Mouse (Mus musculus): ENCODE measurements around the gene Caskin1. TPM values are rescaled to one million over a fixed set of nuclear protein-coding genes. Genes with fewer than 3 reads are reported as not detected.
A peak's percentile ranks its signal among the peaks of the same experiment; 100 is the strongest.

The Caskin1 gene
- polyA plus RNA-seq, 2 experiments, result 3.1 to 18.1 TPM

DNA sequence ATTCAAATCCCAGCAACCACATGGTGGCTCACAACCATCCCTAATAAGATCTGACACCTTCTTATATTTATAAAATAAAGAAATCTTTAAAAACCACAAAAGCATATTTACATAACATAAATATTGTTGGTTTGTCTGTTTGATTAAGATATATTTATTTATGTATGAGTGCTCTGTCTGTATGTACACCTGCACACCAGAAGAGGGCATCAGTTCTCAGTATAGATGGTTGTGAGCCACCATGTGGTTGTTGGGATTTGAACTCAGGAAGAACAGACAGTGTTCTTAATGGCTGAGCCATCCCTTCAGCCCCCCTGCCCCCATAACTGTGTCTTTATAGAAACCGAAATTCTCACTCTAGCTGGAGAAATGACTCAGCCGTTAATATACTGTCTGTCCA, 56.8 kb downstream of the Caskin1 start:
- Histone ChIP-seq H3K9me3 (ENCODE audit: control insufficient read depth, low read length) (no peaks in the 10 kb centered on the region), H3K36me3 (ENCODE audit: control insufficient read depth, insufficient read depth, low read length) (no peaks in the 10 kb centered on the region), H3K27me3 (ENCODE audit: control insufficient read depth, insufficient read depth, low read length) (no peaks in the 10 kb centered on the region), H3K4me2 (replicated peaks; ENCODE audit: low read depth, low read length, severe bottlenecking) (no peak overlapping the region), H3K27ac (replicated peaks; ENCODE audit: low read depth, low read length) (no peak overlapping the region), H3K4me1 (ENCODE audit: control insufficient read depth, insufficient read depth, low read length) (peaks cover 4% of the 10 kb centered on the region; the same call in 1 of the 2 replicates), H3K4me3 (replicated peaks; ENCODE audit: low read length) (no peak overlapping the region), H3K9ac (ENCODE audit: low read depth, low read length, severe bottlenecking) (no peak overlapping the region)
- DNase-seq (ENCODE audit: low spot score) (no peak), ATAC-seq (ENCODE audit: low FRiP score, low read depth) (no peak)
- no peak for TF ChIP-seq POLR2A (IDR thresholded peaks at IDR 0.05; ENCODE audit: borderline replicate concordance, extremely low read depth, insufficient read depth, insufficient read length)
- WGBS, result 79% methylated on average over 2 of the region's 2 CpGs

DNA sequence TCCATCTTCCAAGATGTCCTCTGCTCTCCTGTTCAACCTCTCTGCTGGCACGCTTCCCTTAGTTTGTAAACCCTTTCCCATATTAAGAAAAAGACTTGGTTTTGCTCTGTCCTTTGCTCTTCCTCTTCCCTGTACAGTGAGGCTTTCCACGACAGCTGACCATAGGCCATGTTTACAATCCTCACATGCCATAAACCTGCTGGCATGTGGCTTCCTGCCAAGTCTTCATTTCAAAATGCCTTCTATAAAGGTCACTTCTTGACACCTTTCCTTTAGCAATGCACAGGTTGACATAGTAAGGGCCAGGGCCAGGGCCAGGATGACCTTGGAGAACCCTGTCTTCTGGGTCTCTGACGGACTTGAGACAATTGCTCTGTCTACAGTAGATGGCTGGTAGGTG, 57.8 kb downstream of the Caskin1 start:
- Histone ChIP-seq H3K27me3 (ENCODE audit: control insufficient read depth, insufficient read depth, low read length) (no peaks in the 10 kb centered on the region), H3K36me3 (ENCODE audit: control insufficient read depth, insufficient read depth, low read length) (no peaks in the 10 kb centered on the region), H3K4me3 (replicated peaks; ENCODE audit: low read length) (no peak overlapping the region), H3K9me3 (ENCODE audit: control insufficient read depth, low read length) (no peaks in the 10 kb centered on the region), H3K9ac (ENCODE audit: low read depth, low read length, severe bottlenecking) (no peak overlapping the region), H3K27ac (replicated peaks; ENCODE audit: low read depth, low read length) (no peak overlapping the region), H3K4me2 (replicated peaks; ENCODE audit: low read depth, low read length, severe bottlenecking) (no peak overlapping the region), H3K4me1 (ENCODE audit: control insufficient read depth, insufficient read depth, low read length) (peaks cover 8% of the 10 kb centered on the region)
- ATAC-seq (ENCODE audit: low FRiP score, low read depth), result no peak
- 70% methylated on average over 3 of the region's 3 CpGs for WGBS
- DNase-seq (ENCODE audit: low spot score), result no peak
- TF ChIP-seq POLR2A (IDR thresholded peaks at IDR 0.05; ENCODE audit: borderline replicate concordance, extremely low read depth, insufficient read depth, insufficient read length), result no peak

DNA sequence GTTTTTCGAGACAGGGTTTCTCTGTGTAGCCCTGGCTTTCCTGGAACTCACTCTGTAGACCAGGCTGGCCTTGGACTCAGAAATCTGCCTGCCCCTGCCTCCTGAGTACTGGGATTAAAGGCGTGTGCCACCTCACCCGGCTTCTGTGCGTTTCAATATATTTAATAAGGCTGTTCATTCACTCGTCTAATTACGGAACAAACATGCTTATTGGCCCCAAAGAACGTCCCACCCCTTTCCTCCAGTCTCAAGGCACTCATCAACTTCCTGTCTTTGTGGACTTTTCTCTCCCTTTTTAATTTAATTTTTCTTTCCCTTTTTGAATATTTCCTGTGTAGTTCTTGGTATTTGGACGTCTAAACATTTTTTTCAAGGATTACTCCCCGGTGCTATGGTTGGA, 60.0 kb downstream of the Caskin1 start:
- no peak for ATAC-seq (ENCODE audit: low FRiP score, low read depth)
- Histone ChIP-seq H3K9ac (ENCODE audit: low read depth, low read length, severe bottlenecking) (no peak overlapping the region; the same call in 1 of the 2 replicates), H3K4me3 (replicated peaks; ENCODE audit: low read length) (peak overlapping the region; percentile 69), H3K36me3 (ENCODE audit: control insufficient read depth, insufficient read depth, low read length) (no peaks in the 10 kb centered on the region), H3K27me3 (ENCODE audit: control insufficient read depth, insufficient read depth, low read length) (no peaks in the 10 kb centered on the region), H3K4me1 (ENCODE audit: control insufficient read depth, insufficient read depth, low read length) (peaks cover 19% of the 10 kb centered on the region), H3K27ac (replicated peaks; ENCODE audit: low read depth, low read length) (no peak overlapping the region), H3K9me3 (ENCODE audit: control insufficient read depth, low read length) (no peaks in the 10 kb centered on the region), H3K4me2 (replicated peaks; ENCODE audit: low read depth, low read length, severe bottlenecking) (peak overlapping the region; percentile 85)
- whole genome bisulfite sequencing, result 20% methylated on average over 9 of the region's 9 CpGs
- TF ChIP-seq POLR2A (IDR thresholded peaks at IDR 0.05; ENCODE audit: borderline replicate concordance, extremely low read depth, insufficient read depth, insufficient read length), result no peak
- no peak for DNase-seq (ENCODE audit: low spot score)

DNA sequence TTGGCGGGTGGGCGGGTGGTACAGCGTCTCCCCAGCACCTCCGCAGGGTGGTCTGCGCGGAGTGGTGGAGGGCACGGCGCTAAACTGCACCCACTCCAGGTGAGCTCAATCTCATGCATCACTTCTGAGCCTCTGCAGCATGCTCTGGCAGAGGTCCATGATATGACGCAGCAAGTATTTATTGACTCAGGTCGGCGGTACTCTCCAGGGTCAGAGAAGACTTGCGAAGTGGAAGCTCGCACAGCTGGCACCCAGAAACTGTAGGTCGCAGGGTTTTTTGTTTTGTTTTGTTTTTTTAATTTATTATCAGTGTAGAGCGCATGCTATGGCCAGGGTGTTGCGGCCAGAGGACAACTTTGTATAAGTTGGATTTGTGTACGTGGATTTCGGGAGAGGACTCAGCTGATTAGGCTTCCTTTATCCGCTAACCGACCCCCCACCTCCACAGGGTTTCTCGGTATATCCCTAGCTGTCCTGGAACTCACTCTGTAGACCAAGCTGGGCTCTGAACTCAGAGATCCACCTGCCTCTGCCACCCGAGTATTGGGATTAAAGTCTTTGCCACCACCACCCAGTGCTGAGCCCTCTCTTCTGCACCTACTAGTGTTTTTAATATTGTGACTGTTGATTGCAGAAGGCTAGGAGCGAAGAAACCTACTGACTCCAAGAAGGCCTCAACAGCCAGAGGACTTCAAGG, 60.7 kb downstream of the Caskin1 start:
- no peaks in the 10 kb centered on the region for H3K36me3 ChIP-seq (ENCODE audit: control insufficient read depth, insufficient read depth, low read length)
- TF ChIP-seq POLR2A (IDR thresholded peaks at IDR 0.05; ENCODE audit: borderline replicate concordance, extremely low read depth, insufficient read depth, insufficient read length), result no peak
- DNase-seq (ENCODE audit: low spot score) (peak; percentile 66), ATAC-seq (ENCODE audit: low FRiP score, low read depth) (no peak; the same call in 1 of the 2 replicates)
- peak overlapping the region; percentile 72 for H3K27ac ChIP-seq (replicated peaks; ENCODE audit: low read depth, low read length)
- no peaks in the 10 kb centered on the region for H3K27me3 ChIP-seq (ENCODE audit: control insufficient read depth, insufficient read depth, low read length)
- peak overlapping the region; percentile 85 for H3K4me2 ChIP-seq (replicated peaks; ENCODE audit: low read depth, low read length, severe bottlenecking)
- H3K4me3 ChIP-seq (replicated peaks; ENCODE audit: low read length), result peak overlapping the region; percentile 69
- no peaks in the 10 kb centered on the region for H3K9me3 ChIP-seq (ENCODE audit: control insufficient read depth, low read length)
- peak overlapping the region; percentile 21 for H3K9ac ChIP-seq (ENCODE audit: low read depth, low read length, severe bottlenecking)
- H3K4me1 ChIP-seq (ENCODE audit: control insufficient read depth, insufficient read depth, low read length), result peaks cover 19% of the 10 kb centered on the region
- 3% methylated on average over 23 of the region's 23 CpGs for WGBS

DNA sequence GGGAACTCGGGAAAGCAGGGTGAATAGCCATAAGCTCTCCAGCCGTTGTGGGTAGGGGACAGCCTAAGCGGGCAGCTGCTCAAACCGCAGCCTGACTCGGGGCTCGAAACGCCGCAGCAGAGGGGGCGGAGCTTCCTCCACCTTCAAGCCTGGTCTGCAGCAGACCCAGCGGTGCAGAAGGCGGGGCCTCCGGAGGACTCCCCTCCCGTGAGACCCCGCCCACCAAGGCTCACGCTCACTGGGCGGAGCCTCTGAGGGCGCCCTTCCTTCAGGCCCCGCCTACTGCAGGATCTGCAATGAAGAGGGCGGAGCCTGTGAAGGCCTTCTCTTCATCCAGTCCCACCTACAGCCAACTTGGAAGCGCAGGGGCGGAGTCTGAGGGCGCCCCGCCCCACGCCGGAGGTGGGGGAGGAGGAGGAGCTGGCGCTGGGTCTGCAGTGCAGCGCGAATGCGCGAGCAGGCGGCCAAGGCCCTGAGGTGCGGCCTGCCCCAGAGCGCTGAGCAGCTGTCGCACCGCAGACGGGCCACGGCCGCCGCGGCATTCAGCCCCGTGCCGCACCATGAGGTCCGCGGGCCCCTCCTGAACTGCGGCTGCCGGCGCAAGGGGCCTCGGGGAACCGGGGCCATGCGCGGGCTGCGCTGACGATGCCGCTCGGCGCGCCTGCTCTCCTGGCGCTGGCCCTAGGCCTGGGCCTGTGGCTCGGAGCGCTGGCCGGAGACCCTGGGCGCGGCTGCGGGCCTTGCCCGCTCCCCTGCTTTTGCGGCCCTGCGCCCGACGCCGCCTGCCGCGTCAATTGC, 61.4 kb downstream of the Caskin1 start, which contains the start of gene Pkd1:
Gene Pkd1 (plus strand): TSS at position 217 of the 798 bp plus-strand sequence.
- ATAC-seq (ENCODE audit: low FRiP score, low read depth), result peak; percentile 98
- peak within 1 kb of the TSS; percentile 69 for H3K4me3 ChIP-seq (replicated peaks; ENCODE audit: low read length)
- peak within 1 kb of the TSS; percentile 95 for H3K27ac ChIP-seq (replicated peaks; ENCODE audit: low read depth, low read length)
- peak; percentile 94; the same call in 1 of the 2 replicates for TF ChIP-seq POLR2A (IDR thresholded peaks at IDR 0.05; ENCODE audit: borderline replicate concordance, extremely low read depth, insufficient read depth, insufficient read length)
- no peaks in the 10 kb centered on the region for H3K27me3 ChIP-seq (ENCODE audit: control insufficient read depth, insufficient read depth, low read length)
- peak within 1 kb of the TSS; percentile 78 for H3K9ac ChIP-seq (ENCODE audit: low read depth, low read length, severe bottlenecking)
- peak within 1 kb of the TSS; percentile 85 for H3K4me2 ChIP-seq (replicated peaks; ENCODE audit: low read depth, low read length, severe bottlenecking)
- DNase-seq (ENCODE audit: low spot score), result peak; percentile 99
- no peaks in the 10 kb centered on the region for H3K9me3 ChIP-seq (ENCODE audit: control insufficient read depth, low read length)
- peaks cover 19% of the 10 kb centered on the region for H3K4me1 ChIP-seq (ENCODE audit: control insufficient read depth, insufficient read depth, low read length)
- no peaks in the 10 kb centered on the region for H3K36me3 ChIP-seq (ENCODE audit: control insufficient read depth, insufficient read depth, low read length)
- WGBS, result under 1% methylated on average over 42 of the region's 72 CpGs
